Mouse (Mus musculus): ENCODE data around the gene Impg1. TPM values are rescaled to one million over a fixed set of nuclear protein-coding genes. Genes with fewer than 3 reads are reported as not detected.

Gene Impg1
- polyA plus RNA-seq, 1 experiment from 2014 or later, result not detected

DNA sequence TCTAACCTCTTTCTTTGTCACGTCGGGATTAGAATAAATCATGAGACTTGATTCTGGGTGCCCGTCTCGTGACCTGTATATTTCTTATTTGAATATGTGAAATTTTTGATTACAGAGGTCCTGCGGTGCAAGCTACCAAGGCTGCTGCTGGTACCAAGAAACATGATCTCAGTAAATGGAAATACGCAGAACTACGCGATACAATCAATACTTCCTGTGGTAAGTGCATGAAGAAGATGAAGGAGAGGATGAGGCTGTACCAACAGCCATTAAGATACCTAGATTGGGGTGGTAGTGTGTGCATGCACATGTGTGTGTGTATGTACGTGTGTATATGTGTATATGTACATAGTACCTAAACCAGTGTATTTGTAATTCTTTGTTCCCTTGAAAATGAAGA lies 166.2 kb downstream of the Impg1 start:
- no peak overlapping the region for H3K27ac ChIP-seq
- no peaks in the 10 kb centered on the region for H3K4me1 ChIP-seq
- no peak for DNase-seq (ENCODE audit: extremely low spot score, low spot score)
- WGBS, result 91% methylated on average over 9 of the region's 9 CpGs
- H3K4me3 ChIP-seq, result no peak overlapping the region
- no peaks in the 10 kb centered on the region for H3K9me3 ChIP-seq
- no peaks in the 10 kb centered on the region for H3K27me3 ChIP-seq (ENCODE audit: poor library complexity, severe bottlenecking)
- no peaks in the 10 kb centered on the region for H3K36me3 ChIP-seq (replicated peaks)

GRCm38 (mm10) chr9:80296086-80296485 lies 169.2 kb downstream of the Impg1 start:
- H3K27ac ChIP-seq, result no peak overlapping the region
- no peaks in the 10 kb centered on the region for H3K27me3 ChIP-seq (ENCODE audit: poor library complexity, severe bottlenecking)
- H3K36me3 ChIP-seq (replicated peaks), result no peaks in the 10 kb centered on the region
- no peak overlapping the region for H3K4me3 ChIP-seq
- no peak for DNase-seq (ENCODE audit: extremely low spot score, low spot score)
- WGBS, result 86% methylated on average over 4 of the region's 4 CpGs
- no peaks in the 10 kb centered on the region for H3K4me1 ChIP-seq
- H3K9me3 ChIP-seq, result peaks cover 5% of the 10 kb centered on the region; the same call in 1 of the 2 replicates

GRCm38 (mm10) chr9:80293056-80293584 lies 172.2 kb downstream of the Impg1 start:
- H3K36me3 ChIP-seq (replicated peaks), result no peaks in the 10 kb centered on the region
- H3K4me3 ChIP-seq, result no peak overlapping the region
- H3K9me3 ChIP-seq, result peaks cover 5% of the 10 kb centered on the region; the same call in 1 of the 2 replicates
- no peaks in the 10 kb centered on the region for H3K27me3 ChIP-seq (ENCODE audit: poor library complexity, severe bottlenecking)
- WGBS, result 65% methylated on average over 2 of the region's 2 CpGs
- no peaks in the 10 kb centered on the region for H3K4me1 ChIP-seq
- DNase-seq (ENCODE audit: extremely low spot score, low spot score), result no peak
- H3K27ac ChIP-seq, result no peak overlapping the region

DNA sequence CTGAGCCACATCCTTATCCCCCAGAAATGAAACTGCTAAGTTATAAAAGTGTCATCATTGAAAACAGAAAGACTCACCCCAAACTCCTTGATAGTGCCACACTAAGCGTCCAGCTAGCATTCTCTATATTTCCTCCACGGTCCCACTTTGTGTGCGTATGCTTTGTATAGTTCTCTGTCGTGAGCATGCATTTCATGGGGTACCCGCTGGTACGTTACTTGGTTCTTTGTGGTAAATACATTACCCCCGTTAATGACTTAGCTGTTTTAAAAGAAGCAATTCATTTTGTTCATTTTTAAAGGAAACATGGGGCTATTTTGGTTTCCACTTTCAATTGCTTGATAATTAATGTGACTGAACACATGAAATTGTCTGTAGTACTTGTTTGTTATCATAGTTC lies 178.4 kb downstream of the Impg1 start:
- 95% methylated on average over 7 of the region's 7 CpGs for WGBS

DNA sequence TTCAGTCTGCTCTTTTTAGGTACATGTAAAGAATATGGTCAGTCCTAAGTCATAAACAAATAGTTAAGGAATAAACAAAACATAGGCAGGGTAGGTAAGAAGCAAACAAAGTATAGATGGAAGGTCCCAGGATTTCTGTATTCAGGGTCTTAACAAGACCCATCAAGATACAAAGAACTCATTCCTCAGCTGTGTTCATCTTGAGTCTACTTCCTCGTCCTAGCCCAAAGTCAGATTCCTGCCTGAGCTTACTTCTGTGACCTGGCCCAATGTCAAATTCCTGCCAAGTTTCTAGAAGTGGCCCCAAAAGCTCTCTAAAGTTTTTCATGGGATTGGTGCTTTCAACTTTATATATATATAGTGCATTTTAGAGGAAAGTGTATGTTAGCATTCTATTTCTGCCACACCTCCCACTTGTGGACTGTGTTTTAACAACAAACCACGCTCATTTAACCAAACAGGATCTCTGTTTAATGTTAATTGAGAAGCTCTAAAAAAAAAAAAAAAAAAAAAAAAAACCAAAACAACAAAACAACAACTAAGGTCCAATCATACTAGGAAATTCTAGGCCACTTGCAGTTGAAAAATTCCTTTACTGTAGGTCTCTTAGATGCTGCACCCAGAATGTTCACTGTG lies 180.6 kb downstream of the Impg1 start:
- H3K4me3 ChIP-seq, result no peak overlapping the region
- H3K27ac ChIP-seq, result no peak overlapping the region
- H3K27me3 ChIP-seq (ENCODE audit: poor library complexity, severe bottlenecking), result no peaks in the 10 kb centered on the region
- no peaks in the 10 kb centered on the region for H3K36me3 ChIP-seq (replicated peaks)
- H3K9me3 ChIP-seq, result no peaks in the 10 kb centered on the region
- DNase-seq (ENCODE audit: extremely low spot score, low spot score), result no peak
- H3K4me1 ChIP-seq, result no peaks in the 10 kb centered on the region
- 86% methylated on average over 2 of the region's 2 CpGs for WGBS

More for the DNA sequence above, 178.4 kb downstream of the Impg1 start:
- no peaks in the 10 kb centered on the region for H3K36me3 ChIP-seq (replicated peaks)
- H3K4me3 ChIP-seq, result no peak overlapping the region
- H3K27me3 ChIP-seq (ENCODE audit: poor library complexity, severe bottlenecking), result no peaks in the 10 kb centered on the region
- H3K4me1 ChIP-seq, result no peaks in the 10 kb centered on the region
- H3K27ac ChIP-seq, result no peak overlapping the region
- H3K9me3 ChIP-seq, result no peaks in the 10 kb centered on the region
- DNase-seq (ENCODE audit: extremely low spot score, low spot score), result no peak

- H3K4me1 ChIP-seq, result no peaks in the 10 kb centered on the region
- H3K36me3 ChIP-seq (replicated peaks), result no peaks in the 10 kb centered on the region
- H3K27me3 ChIP-seq (ENCODE audit: poor library complexity, severe bottlenecking), result no peaks in the 10 kb centered on the region
- no peak overlapping the region for H3K27ac ChIP-seq
- DNase-seq (ENCODE audit: extremely low spot score, low spot score), result no peak
- WGBS, result 94% methylated on average over 3 of the region's 3 CpGs
- no peaks in the 10 kb centered on the region for H3K9me3 ChIP-seq
- no peak overlapping the region for H3K4me3 ChIP-seq
Observed at GRCm38 (mm10) chr9:80282426-80282825, 182.9 kb downstream of the Impg1 start.

DNA sequence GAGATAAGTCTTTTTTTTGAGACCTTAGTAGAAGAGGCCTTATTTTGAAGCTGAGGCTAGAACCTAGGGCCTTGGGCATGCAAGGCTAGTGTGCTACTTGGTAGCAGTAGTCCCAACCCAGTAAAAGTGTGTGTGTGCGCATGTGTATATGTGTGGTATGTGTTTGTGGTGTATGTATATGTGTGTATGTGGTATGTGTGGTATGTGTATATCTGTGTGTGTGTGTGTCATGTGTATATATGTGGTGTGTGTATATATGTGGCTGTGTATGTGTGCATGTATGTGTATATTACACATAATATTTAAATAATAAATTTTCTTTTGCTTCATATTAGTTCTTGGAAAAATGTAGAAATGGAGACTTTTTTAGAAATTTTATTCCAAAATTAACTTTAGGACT lies 184.6 kb downstream of the Impg1 start:
- H3K9me3 ChIP-seq, result no peaks in the 10 kb centered on the region
- WGBS, result 91% methylated on average over 1 of the region's 1 CpGs

GRCm38 (mm10) chr9:80277770-80278169 lies 187.5 kb downstream of the Impg1 start:
- WGBS, result 83% methylated on average over 6 of the region's 6 CpGs
- H3K4me1 ChIP-seq, result peaks cover 11% of the 10 kb centered on the region
- H3K27me3 ChIP-seq (ENCODE audit: poor library complexity, severe bottlenecking), result no peaks in the 10 kb centered on the region
- DNase-seq (ENCODE audit: extremely low spot score, low spot score), result no peak
- no peaks in the 10 kb centered on the region for H3K9me3 ChIP-seq
- no peak overlapping the region for H3K27ac ChIP-seq
- no peak overlapping the region for H3K4me3 ChIP-seq
- H3K36me3 ChIP-seq (replicated peaks), result no peaks in the 10 kb centered on the region

More for the DNA sequence above, 184.6 kb downstream of the Impg1 start:
- no peak for DNase-seq (ENCODE audit: extremely low spot score, low spot score)
- no peaks in the 10 kb centered on the region for H3K27me3 ChIP-seq (ENCODE audit: poor library complexity, severe bottlenecking)
- no peak overlapping the region for H3K27ac ChIP-seq
- no peaks in the 10 kb centered on the region for H3K36me3 ChIP-seq (replicated peaks)
- H3K4me3 ChIP-seq, result no peak overlapping the region
- peaks cover 8% of the 10 kb centered on the region for H3K4me1 ChIP-seq

DNA sequence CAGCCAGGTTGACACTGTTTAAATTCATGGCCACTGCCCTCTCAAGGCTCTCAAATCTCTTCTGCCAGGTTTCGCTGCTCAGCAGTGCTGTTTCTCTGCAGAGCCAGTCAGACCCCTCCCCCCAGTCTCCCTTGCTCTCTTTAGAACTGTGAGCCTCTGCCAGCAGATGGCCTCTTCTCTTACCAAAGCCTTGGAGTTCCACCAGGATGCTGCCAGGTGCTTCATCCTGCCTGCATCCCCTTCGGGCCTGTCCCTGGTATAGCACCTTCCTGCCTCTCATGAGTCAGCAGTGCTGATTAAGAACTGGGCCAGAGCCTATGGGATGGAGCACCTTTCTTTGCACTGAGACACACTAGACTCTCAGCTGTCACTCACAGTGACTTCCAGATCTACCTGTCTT lies 188.1 kb downstream of the Impg1 start:
- H3K9me3 ChIP-seq, result no peaks in the 10 kb centered on the region
- DNase-seq (ENCODE audit: extremely low spot score, low spot score), result no peak
- H3K27me3 ChIP-seq (ENCODE audit: poor library complexity, severe bottlenecking), result no peaks in the 10 kb centered on the region
- no peak overlapping the region for H3K4me3 ChIP-seq
- no peaks in the 10 kb centered on the region for H3K36me3 ChIP-seq (replicated peaks)
- no peak overlapping the region for H3K27ac ChIP-seq
- 47% methylated on average over 2 of the region's 2 CpGs for WGBS
- peaks cover 17% of the 10 kb centered on the region for H3K4me1 ChIP-seq

- Histone ChIP-seq H3K27ac (no peak overlapping the region), H3K27me3 (ENCODE audit: poor library complexity, severe bottlenecking) (no peaks in the 10 kb centered on the region), H3K36me3 (replicated peaks) (no peaks in the 10 kb centered on the region), H3K4me3 (no peak overlapping the region), H3K4me1 (peaks cover 17% of the 10 kb centered on the region), H3K9me3 (no peaks in the 10 kb centered on the region)
- 98% methylated on average over 1 of the region's 1 CpGs for WGBS
- DNase-seq (ENCODE audit: extremely low spot score, low spot score), result no peak
Observed at GRCm38 (mm10) chr9:80275772-80276134, 189.5 kb downstream of the Impg1 start.

- no peak overlapping the region for H3K27ac ChIP-seq
- WGBS, result 93% methylated on average over 8 of the region's 8 CpGs
- peaks cover 17% of the 10 kb centered on the region for H3K4me1 ChIP-seq
- no peaks in the 10 kb centered on the region for H3K36me3 ChIP-seq (replicated peaks)
- H3K4me3 ChIP-seq, result no peak overlapping the region
- no peak for DNase-seq (ENCODE audit: extremely low spot score, low spot score)
- H3K27me3 ChIP-seq (ENCODE audit: poor library complexity, severe bottlenecking), result no peaks in the 10 kb centered on the region
- no peaks in the 10 kb centered on the region for H3K9me3 ChIP-seq
Observed at GRCm38 (mm10) chr9:80275053-80275771, 190.1 kb downstream of the Impg1 start.

DNA sequence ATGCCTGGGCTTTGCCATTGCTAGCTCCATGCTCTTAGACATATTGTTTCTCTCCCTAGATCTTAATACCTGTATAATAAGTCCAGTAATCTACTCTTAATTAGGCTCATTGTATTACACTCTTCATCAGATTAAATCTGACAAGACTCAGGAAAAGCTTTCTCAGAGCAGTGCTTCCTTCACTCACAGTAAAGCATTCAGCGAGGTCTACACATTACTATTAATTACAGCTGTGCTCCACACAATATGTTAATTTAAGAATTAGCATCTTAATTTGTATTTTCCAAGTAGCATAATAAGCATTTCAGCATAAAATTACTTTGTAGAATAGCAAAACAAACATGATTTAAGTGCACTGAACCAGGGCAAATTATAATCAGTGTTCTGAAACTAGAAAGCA lies 192.3 kb downstream of the Impg1 start:
- DNase-seq (ENCODE audit: extremely low spot score, low spot score), result no peak
- H3K27me3 ChIP-seq (ENCODE audit: poor library complexity, severe bottlenecking), result no peaks in the 10 kb centered on the region
- H3K4me3 ChIP-seq, result no peak overlapping the region
- peaks cover 17% of the 10 kb centered on the region for H3K4me1 ChIP-seq
- H3K36me3 ChIP-seq (replicated peaks), result no peaks in the 10 kb centered on the region
- 59% methylated on average over 1 of the region's 1 CpGs for WGBS
- H3K9me3 ChIP-seq, result no peaks in the 10 kb centered on the region
- H3K27ac ChIP-seq, result no peak overlapping the region

- H3K27me3 ChIP-seq (ENCODE audit: poor library complexity, severe bottlenecking), result no peaks in the 10 kb centered on the region
- H3K9me3 ChIP-seq, result no peaks in the 10 kb centered on the region
- H3K36me3 ChIP-seq (replicated peaks), result no peaks in the 10 kb centered on the region
- H3K4me3 ChIP-seq, result no peak overlapping the region
- no peak overlapping the region for H3K27ac ChIP-seq
- peaks cover 12% of the 10 kb centered on the region for H3K4me1 ChIP-seq
- DNase-seq (ENCODE audit: extremely low spot score, low spot score), result no peak
- 89% methylated on average over 8 of the region's 8 CpGs for WGBS
Observed at GRCm38 (mm10) chr9:80269596-80269995, 195.7 kb downstream of the Impg1 start.

Measured in forebrain, embryonic 10.5 days (tissue).